Mouse (Mus musculus) erythroblast, adult 5-6 weeks (primary cell): ENCODE data around the gene Pla2g4c. TPM values are rescaled to one million over a fixed set of nuclear protein-coding genes. Genes with fewer than 3 reads are reported as not detected.

Source experiments
- ATAC-seq: replicated peaks from 2 replicates; pipeline ENCODE4 v1.8.0; 2016; ENCODE audit warnings: moderate number of reproducible peaks, mild to moderate bottlenecking, moderate TSS enrichment, inconsistent platforms; ENCODE audit not compliant: poor library complexity, low FRiP score, severe bottlenecking
- total RNA-seq, 2 experiments: library from RNA; stranded (forward) in 1 of 2; stranded (reverse) in 1 of 2; fragments of 150-400 nt in 1 of 2; fragments of 200-764, 138-1000 nt in 1 of 2; gene quantifications; 2 replicates each; pipeline versions ENCODE4 v1.2.3 to v1.2.4; 2015 to 2017; ENCODE audit warnings: low replicate concordance in 2 of 2

The Pla2g4c gene
- total RNA-seq (2015; ENCODE audit: low replicate concordance) (0.96 and 6.1 TPM in 2 replicates), total RNA-seq (2017; ENCODE audit: low replicate concordance) (5.0 and 8.9 TPM in 2 replicates)

DNA sequence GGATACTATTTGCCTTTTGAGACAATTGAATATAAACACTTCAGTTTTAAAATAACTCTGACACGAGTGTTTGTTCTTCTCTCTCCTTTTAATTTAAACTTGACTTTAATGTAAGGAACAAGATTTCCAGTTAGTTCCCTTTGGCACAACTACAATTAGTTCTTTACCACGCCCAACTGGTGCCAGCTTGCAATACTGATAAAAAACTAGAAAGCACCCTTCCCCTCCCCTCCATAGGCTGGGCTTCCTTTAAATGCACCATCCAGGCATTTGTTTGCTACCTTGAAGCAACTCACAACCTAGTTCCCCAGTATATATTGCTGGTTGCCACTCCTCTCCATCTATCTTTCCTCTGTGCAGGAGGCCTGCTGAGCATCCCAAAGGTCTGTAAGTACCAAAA lies at the start of gene Pla2g4c:
TSS of gene Pla2g4c (plus strand) at position 340 of the 400 bp plus-strand sequence.
- ATAC-seq = peak; percentile 72; the same call in 1 of the 2 replicates

DNA sequence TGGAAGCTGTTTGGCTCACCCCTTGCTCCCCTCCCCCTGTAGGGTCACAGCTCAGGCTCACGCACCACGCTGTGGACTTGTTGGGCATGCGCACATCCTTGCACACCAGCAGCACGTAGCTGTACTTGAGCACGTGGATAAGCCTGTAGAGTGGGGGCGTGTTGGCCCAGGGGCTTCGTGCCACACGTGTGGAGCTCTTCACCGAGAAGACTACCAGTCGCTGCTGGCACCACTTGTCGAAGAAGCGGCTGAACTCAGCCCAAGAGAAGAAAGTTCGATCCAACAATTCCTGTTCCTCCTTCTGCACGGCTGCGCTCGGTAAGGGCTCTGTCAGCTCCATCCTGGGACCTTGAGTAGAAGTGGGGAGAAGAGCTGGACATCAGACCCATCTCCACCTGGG lies 47.4 kb upstream of the Pla2g4c start, which contains the start of gene Lig1:
TSS of gene Lig1 (plus strand) at position 203 of the 400 bp plus-strand sequence.
- no peak for ATAC-seq

DNA sequence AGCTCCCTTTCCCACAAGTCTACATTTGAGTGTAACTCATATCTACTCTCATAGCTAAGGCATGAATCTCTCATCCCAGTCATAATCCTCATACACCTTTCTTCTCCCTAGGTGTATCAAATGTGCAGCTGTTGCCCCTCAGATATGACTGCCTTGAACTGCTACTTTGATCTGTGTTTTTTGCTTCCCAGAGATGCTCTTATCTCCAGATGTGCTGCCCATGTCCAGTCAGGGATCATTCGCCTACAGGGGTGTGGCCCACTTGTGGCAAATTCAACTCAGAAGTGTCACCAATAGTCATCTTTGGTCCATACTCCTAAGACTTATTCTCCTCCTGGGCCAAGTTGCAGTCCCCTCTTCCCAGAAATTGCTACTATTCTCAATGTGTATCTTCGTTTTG lies 46.6 kb upstream of the Pla2g4c start:
- 0 out of 2 replicates have a peak, but pooled peaks have one; percentile 31 for ATAC-seq

DNA sequence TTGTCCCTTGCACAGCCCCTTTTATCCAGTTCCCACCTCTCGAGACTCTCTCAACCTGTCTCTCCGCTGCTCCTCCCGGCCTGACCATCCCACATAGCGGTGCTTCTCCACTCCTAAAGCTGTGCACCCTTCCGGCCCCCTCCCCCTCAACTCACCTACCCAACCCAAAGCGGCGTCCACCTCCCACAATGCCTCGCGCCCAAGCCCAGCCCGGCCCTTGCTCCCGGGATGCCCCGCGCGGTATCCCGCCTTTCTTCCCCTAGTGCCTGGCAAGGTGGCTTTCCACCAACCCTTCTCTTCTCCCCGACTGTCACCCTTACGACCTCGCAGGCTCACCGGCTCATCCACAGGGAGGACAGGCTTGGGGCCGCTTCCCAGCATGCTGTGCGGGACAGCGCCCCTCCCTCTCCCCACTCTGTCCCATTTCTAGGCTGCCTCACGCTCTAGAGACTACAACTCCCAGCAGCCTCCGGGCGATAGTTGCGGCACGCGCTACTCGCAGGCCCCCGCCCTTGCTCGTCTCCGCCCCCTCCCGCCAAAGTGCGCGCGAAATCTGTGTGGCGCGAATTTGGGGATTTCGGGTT lies 46.1 kb upstream of the Pla2g4c start, which contains the start of gene Zswim9:
TSS of gene Zswim9 (minus strand) at position 414 of the 584 bp plus-strand sequence.
- peak; percentile 96 for ATAC-seq

DNA sequence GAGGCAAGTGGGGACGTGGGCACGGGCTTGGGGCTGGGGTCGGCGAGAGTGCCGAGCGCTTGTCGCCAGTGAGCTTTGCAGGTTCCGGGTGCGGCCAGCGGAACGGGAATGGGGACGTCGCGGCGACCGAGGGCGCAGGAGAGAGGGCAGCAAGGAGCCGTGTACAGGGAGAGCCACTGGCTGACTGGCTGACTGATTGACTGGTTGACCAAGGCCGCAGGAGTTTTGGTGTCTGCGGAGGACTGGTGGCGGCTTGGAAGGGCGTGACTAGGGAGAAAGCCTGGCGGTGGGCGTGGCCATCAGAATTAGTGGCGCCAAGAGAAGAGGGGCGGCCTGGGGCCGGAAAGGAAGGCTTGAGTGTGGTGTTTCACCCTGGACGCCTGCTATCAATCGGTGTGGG lies 45.5 kb upstream of the Pla2g4c start:
- peak; percentile 69 for ATAC-seq

DNA sequence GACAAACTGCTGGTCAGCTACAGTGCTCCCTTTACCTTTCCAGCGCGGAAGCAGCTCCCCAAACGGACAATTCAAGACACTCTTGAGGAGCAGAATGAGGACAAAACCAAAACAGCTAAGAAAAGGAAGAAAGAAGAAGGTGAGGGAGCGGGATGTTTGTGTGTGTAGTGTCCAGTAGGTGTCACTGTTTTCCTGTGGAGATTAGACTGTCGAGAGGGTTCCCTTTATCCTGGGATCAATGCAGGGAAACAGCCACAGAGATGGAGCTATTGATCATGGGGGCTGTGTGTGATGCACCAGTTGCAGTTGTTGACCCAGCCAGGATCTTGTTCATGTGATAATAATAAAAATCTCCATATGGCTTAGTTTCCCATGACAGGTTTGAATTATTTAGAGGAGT lies 35.8 kb upstream of the Pla2g4c start:
- peak; percentile 67 for ATAC-seq

DNA sequence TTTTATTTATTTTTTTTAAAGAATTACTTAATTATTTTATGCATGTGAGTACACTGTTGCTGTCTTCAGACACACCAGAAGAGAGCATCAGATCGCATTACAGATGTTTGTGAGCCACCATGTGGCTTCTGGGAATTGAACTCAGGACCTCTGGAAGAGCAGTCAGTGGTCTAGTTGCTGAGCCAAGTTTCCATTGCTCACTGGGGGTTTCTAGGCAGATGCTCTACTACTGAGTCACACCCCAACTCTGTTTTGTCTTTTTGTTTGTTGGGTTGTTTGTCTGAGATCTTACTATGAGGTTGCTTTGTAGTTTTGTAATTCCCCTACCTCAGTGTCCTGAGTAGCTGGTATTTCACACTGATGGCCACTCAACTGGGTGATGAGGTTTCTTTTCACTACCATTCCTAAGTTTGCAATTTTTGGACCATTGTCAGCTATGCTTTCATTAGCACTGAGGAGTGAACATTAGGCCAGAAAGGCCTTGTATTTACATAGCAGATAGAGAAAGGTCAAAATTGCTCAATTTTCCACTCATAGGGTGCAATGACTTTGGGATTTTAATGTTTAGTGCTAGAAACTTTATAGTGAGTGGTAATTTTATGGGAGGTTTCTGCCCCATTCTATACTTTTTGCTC lies 34.3 kb upstream of the Pla2g4c start:
- ATAC-seq = no peak

DNA sequence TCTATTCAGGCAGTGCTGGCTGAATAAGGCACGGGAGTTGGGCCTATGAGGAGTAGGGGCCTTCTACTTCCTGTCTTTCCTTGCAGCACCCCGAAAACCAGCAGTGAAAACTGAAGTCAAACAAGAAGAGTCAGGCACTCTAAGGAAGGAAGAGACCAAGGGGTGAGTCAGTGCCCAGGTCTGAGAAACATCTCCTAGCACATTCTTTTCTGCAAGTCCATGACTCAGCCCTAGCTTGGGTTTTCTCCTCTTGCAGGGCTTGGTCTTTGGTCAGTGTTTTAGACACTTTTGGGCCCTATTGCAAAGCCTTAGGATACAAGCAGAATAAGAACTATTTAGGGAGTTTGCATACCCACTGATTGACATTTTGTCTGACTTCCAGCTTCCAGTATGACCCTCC lies 33.1 kb upstream of the Pla2g4c start:
- no peak for ATAC-seq

DNA sequence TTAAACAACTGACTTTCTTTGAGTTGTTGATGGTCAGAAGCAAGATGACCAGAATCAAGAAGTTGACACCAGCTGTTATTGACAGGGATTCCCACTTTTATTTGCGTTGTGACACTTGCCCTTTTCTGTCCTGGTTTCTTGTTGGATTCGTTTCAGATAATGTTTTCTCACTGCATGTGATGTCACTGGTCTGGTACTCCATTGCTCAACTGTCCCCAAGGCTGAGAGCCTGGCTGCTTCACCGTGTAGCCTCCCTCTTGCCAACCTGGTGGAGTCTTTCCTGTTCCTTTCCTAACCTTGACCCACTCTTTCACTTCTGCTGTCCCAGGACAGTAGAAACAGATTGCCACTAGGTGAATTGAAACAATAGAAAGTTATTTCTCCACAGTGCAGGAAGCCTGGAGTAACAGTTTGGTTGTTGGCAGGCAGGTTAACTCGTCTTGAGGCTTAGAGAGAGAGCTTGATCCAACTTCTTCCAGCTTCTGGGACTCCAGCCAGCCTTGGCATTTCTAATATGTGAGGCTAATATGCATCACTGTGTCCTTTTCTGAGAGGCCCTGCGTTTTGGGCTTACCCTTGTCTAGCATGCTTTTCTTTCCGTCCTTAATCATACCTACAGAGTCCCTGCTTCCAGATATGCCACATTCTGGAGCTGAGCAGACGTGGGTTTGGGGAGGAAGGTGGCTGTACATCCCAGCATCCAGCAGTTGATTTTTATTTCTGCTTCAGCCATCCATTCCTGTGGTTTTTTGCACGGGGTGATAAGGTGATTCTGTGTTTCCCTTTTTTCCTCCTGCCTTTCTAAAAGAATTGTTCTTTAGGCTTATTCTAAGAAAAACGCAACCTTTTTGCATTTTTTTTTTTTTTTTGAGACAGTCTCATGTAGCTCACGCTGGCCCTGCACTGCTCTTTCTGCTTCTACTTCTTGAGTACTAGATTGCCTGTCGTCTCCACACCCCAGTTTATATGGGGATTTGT lies 30.3 kb upstream of the Pla2g4c start:
- ATAC-seq = no peak

DNA sequence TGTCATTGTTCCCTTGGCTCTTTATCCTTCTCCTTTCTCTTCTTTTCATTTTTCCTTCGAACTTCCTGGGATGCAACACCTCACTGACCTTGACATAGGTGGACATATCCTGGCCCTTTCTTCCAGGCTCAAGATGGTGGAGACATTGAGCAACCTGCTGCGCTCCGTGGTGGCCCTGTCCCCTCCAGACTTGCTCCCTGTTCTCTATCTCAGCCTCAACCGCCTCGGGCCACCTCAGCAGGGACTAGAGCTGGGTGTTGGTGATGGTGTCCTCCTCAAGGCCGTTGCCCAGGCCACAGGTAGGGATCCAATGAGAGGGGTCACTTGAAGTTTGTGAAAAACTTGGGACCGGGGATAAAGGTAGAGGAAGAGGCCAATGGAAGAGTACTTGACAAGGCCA lies 29.2 kb upstream of the Pla2g4c start:
- ATAC-seq = no peak

DNA sequence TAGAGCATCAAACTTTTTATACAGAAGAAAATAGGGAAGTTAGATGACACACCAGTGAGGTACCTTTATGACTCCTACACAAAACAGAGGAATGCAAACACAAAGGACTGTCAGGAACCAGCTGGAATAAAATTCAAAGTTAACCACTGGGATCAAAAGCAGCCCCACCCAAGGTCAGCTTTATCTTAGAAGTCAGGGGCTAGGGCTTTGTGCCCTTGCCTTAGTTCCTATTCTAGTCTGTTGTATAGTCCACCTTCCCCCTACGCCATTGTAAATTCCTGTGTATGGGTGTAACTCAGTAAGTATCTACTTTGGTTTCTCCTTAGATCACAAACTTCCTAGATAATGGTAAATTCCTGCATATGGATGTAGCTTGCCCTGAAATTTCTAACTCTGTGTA lies 26.8 kb upstream of the Pla2g4c start:
- no peak for ATAC-seq

DNA sequence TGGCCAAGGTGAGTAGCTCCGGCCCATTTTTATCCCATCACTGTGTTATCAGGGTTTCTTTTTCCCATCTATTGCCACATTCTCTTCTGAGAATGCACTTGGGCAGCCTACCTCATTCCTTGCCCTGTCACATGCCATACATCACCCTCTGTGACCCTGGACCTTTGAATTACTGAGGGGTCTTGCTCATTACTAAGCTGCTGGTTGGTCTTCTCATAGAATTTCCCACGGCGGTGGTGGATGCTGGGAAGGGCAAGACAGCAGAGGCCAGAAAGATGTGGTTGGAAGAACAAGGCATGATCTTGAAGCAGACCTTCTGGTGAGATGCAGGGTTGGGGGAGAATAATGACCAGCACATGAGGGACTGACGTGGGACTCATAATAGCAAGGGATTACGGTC lies 25.6 kb upstream of the Pla2g4c start:
- no peak for ATAC-seq

DNA sequence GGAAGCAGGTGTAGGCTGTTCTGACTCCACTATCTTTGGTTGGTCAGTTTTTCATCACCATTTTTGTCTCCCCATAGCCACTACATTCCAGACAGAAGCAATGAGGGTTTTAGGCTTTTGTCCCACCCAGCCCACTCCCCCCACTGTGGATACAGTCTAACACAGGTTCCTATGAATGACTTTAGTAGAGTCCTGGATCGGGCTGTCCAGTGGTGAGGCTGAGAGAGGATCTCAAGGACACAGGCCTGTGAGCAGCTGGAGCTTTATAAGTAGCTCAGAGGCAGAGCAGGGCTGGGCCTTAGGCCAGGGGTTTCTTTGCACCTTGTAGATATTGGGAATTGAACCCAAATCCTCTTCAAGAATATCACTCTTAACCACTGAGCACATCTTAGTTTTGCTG lies 22.8 kb upstream of the Pla2g4c start:
- ATAC-seq = no peak

DNA sequence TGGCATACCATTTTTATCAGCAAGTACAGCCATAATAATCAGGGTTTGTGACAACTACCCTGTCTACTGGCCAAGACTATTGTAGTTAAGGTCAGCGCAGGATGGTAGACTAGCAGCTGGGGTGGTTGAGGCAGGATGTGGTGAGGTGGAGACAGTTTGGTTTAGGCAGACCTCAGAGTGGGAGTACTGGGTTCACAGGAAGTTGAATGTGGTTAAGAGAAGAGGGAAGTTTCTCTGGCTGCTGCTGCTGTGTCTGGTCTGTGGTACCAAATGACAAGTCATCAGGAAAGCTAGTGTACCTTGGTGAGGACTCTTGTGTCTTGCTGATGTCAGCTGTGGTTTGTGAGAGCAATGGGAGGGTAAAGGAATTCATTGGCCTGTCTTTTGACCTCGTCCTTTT lies 21.7 kb upstream of the Pla2g4c start:
- no peak for ATAC-seq

DNA sequence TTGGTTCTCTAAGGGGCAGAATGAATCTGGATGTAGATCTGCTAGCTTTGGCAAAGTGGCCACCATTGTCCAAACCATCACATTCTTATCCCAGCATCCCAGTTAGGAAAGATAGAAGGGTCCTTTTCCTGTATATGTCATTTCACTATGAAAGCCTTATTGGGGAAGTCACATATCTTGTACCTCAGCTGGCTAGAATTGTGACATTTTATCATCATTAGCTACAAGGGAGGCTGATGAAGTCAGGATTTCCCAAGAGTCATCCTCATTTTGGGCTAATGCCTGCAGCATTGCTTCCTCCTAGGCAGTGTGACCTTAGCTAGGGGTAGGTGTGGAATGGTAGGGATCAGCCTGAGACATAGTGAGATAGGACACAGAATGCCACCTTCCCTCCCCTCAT lies 21.1 kb upstream of the Pla2g4c start:
- ATAC-seq = no peak

DNA sequence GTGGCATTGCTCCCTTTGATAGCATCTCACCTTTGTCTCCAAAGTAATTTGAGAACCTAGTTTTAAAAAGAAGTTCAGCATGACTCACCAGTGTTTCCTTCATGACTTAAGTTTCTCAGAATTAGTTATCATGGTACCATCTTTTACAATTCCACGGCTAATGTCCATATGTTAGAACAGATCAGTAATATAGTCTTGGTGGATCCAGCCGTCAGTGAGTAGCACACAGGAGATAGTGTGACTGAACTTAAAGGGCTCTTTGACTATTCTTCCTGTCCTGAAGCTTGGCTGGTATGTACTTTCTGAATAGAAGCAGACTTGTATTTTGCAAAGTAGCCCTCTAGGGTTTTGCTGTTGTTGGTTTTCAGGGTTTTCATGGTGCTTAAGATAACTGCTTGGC lies 15.0 kb upstream of the Pla2g4c start:
- no peak for ATAC-seq

DNA sequence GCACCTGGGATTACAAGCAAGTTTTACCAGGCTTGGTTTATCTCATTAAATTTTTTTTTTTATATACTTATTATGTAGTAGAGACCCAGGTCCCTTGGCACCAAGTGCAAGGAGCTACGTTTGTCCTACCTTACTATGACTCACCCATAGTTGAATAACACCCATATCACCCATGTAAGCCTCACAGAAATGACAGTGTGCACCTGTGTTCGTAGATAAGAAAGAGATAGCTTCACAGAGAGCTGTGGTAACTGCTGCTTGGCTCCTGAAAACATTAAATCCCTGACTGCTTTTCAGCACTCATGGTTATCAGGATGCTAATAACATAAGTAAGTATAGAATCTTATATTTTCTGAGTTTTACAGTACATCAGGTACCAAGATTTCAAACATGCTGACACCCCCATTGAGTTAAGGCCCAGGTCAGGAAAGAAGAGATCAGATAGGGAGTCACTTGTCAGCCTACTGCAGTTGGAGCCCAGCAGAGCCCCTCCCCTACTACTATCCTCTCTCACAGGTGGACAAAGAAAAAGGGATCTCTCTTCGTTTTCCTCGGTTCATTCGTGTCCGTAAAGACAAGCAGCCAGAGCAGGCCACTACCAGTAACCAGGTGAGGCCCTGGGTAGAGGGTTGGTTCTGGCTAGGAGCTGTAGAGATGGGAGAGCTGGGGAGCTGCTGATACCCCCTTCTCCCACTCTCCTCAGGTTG lies 13.8 kb upstream of the Pla2g4c start:
- no peak for ATAC-seq

DNA sequence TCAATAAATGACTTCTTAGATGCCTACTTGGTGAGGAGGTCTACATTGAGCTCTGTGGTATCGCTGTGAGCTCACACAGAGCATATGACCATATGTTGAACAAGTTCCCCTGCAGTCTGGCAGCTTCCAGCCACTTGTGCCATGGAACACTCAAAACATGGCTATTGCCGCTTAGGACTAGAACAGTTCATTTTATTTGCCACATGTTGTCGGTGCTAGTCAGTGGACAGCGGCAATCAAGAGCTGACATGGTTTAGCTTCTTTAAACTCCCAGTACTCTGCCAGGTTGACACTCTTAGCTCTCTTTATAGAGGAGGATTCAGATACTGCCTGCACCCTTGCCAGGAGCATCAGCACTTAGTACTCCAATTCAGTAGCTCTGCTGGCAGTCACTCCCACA lies 13.1 kb upstream of the Pla2g4c start:
- ATAC-seq = no peak

DNA sequence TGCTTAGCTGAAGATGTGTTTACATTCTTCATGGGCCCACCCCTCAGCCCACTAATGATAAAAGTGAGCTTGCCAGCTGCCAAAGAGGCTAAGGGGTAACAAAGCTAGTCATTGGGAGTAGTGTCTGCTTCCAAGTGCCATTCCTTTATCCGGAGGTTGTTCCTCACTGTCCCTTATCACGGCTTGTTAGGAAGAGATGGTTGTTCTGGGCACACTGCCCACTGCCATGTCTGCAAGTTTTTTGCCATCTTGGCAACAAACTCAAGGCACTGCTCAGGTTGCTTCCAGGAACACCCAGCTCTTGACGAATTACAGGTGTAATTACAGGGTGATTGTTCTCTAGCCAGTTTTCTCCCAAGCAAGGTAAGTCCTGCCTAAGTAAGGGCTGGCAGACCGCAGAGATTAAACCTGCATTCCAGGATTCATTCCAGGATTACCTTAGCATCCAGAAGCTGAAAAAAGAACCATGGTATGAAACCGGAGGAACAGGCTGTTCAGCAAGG lies 10.3 kb upstream of the Pla2g4c start:
- ATAC-seq = no peak

DNA sequence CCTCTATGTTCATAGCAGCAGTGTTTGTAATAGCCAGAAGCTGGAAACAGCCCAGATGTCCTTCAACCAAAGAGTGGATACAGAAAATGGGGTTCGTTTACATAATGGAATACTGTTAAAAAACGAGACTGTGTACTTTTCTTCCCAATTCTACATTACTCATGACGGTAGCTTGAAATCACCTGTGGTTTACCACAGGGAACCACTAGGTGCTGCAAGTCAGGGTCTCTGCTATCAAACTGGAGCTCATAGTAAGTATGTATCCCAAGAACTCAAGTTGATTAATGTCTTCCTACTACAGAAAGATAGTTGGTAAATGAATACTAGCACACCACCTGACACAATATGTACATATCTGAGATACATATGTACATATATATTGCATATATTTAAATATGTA lies 3.0 kb upstream of the Pla2g4c start:
- ATAC-seq = no peak
